Mouse (Mus musculus): ENCODE data around the gene Olfr1251.

DNA sequence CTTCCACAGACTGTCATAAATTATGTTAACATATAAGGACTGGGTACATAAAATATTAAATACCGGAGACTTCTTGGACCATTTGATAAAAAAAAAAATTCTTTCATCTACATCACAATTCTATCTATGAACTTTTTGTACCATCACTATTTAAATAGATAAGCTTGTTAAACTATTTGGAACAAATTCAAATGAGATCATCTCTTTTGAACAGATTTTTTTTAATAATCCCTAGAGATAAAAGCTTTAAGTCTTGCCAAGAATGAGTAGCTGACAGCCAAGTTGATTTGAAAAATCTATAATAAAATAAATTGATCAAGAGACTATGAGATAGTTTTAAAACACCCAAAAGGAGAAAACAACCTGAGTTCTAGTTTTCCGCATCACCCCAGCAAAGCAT lies 36.9 kb downstream of the Olfr1251 start, which contains the start of gene Olfr1249:
- no peak for TF ChIP-seq CTCF (IDR thresholded peaks at IDR 0.05; ENCODE audit: low read depth)
- TF ChIP-seq EP300 (optimal IDR thresholded peaks at IDR 0.05), result no peak
